Mouse (Mus musculus): Measurements from ENCODE around the gene Slc17a9.

The Slc17a9 gene

GRCm38 (mm10) chr2:180724585-180725413 is at the start of gene Slc17a9:
Slc17a9 (plus strand) TSS chr2:180725263.
- no peak for DNase-seq (ENCODE audit: low read depth, low spot score)

- no peak for DNase-seq (ENCODE audit: low read depth, low spot score)
Observed at GRCm38 (mm10) chr2:180676706-180677105, 48.4 kb upstream of the Slc17a9 start.

DNA sequence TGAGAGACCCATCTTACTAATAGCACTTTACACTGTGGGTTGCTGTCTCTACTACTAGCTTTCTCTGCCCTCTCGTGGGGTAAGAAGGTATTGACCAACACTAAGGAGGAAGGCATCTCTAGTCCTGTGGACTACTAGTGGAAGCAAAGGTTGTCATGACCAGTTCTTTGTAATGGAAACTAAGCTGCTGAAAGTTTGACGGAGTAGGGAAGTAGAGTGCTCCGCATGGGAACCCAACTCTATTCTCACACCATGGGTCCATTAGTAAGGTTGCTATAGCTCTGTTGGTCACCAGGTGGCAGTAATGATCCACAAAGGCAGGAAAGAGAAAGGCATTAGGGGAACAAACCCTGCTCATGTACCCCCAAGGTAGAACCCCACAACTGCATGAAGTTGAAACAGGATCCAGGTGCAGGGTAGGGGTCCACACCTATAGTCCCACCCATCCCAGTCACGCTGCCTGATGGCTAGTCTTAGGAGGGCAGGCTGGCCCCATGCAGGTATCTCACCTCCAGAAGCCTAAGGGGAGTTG is 46.4 kb upstream of the Slc17a9 start:
- DNase-seq (ENCODE audit: low read depth, low spot score): no peak

GRCm38 (mm10) chr2:180681225-180681624 is 43.8 kb upstream of the Slc17a9 start:
- no peak for DNase-seq (ENCODE audit: low read depth, low spot score)

GRCm38 (mm10) chr2:180683524-180683923 is 41.5 kb upstream of the Slc17a9 start:
- no peak for DNase-seq (ENCODE audit: low read depth, low spot score)

- DNase-seq (ENCODE audit: low read depth, low spot score): no peak
Observed at GRCm38 (mm10) chr2:180684031-180684430, 41.0 kb upstream of the Slc17a9 start.

DNA sequence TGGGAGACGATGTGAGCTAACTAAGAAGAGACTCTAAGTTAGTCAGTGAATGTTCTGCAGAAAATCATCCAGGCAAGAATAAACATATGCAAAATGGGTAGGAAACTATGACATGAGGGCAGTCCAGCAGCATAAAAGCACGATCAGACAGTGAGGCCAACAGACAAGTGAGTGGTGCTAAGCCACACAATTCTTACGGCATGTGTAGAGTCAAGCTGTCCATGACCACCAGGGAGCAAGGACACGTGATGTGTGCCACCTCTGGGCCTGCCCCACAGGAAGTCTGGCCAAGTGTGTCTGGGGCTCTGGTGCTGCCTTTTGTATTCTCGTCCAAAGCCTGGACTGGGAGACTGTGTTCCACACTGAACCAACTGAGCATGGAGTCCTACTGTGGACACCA is 35.2 kb upstream of the Slc17a9 start:
- no peak for DNase-seq (ENCODE audit: low read depth, low spot score)

GRCm38 (mm10) chr2:180692630-180693029 is 32.4 kb upstream of the Slc17a9 start:
- no peak for DNase-seq (ENCODE audit: low read depth, low spot score)

- DNase-seq (ENCODE audit: low read depth, low spot score): no peak
Observed at GRCm38 (mm10) chr2:180695176-180695575, 29.9 kb upstream of the Slc17a9 start.

- DNase-seq (ENCODE audit: low read depth, low spot score): no peak
Observed at GRCm38 (mm10) chr2:180700457-180700856, 24.6 kb upstream of the Slc17a9 start.

- no peak for DNase-seq (ENCODE audit: low read depth, low spot score)
Observed at GRCm38 (mm10) chr2:180701053-180701766, 23.9 kb upstream of the Slc17a9 start.

GRCm38 (mm10) chr2:180701767-180702621 is 23.1 kb upstream of the Slc17a9 start:
- DNase-seq (ENCODE audit: low read depth, low spot score): peak; percentile 87

DNA sequence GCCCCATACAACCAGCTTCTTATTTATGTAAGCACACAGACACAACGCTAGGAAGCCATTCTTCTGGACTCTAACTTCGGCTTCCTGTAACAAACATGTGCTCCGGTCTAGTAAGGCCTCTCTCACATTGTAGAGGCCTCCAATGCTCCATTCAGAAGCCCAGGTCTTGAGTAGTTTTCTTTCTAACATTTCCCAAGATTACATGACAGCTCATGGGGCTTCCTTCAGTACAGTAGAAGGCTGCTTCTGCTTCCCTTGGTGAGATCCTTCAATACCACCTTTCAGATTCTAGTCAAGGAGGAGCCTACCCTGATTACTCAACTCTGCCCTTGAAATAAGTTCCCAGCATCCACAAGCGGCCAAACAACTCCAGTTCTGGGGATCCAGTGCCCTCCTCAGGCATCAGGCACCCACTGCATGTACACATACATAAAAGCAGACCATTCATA is 22.3 kb upstream of the Slc17a9 start:
- DNase-seq (ENCODE audit: low read depth, low spot score): no peak

- no peak for DNase-seq (ENCODE audit: low read depth, low spot score)
Observed at GRCm38 (mm10) chr2:180703175-180703574, 21.9 kb upstream of the Slc17a9 start.

- no peak for DNase-seq (ENCODE audit: low read depth, low spot score)
Observed at GRCm38 (mm10) chr2:180703645-180704359, 21.3 kb upstream of the Slc17a9 start.

DNA sequence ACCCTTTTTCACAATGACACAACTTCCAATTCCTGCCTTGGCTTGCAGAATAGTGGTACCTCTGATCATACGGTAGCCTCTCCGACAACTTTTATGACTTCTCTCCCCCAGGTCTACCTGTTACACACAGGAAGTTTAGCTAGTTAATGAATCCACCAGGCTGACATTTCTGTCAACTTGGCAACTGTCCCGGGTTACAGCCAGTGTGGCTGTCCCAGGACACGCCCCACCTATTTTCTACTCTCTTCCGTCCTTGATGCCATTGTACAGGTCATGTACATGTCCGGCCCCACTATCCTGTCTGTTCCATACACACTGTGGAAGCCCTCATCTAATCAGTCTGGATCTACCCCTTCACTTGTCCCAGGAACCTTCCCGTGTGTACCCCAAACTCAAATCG is 20.5 kb upstream of the Slc17a9 start:
- no peak for DNase-seq (ENCODE audit: low read depth, low spot score)

DNA sequence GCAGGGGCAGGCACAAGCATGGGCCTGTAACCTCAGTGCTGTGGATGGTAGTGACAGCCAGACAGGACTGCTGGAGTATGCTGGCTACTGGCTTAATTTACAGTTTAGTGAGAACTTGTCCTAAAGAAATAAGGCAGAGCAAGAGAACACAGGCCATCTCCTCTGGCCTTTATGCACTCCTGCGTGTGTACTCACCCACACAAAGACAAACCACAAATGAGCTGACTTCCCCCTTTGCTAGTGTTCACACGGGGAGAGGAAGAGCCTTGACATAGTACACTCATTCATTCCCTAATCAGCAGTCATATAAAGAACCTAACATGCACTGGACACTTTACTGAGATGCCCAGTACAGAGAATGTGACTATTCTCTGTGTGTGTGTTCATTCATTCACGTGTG is 20.0 kb upstream of the Slc17a9 start:
- no peak for DNase-seq (ENCODE audit: low read depth, low spot score)

GRCm38 (mm10) chr2:180705975-180706374 is 19.1 kb upstream of the Slc17a9 start:
- no peak for DNase-seq (ENCODE audit: low read depth, low spot score)

DNA sequence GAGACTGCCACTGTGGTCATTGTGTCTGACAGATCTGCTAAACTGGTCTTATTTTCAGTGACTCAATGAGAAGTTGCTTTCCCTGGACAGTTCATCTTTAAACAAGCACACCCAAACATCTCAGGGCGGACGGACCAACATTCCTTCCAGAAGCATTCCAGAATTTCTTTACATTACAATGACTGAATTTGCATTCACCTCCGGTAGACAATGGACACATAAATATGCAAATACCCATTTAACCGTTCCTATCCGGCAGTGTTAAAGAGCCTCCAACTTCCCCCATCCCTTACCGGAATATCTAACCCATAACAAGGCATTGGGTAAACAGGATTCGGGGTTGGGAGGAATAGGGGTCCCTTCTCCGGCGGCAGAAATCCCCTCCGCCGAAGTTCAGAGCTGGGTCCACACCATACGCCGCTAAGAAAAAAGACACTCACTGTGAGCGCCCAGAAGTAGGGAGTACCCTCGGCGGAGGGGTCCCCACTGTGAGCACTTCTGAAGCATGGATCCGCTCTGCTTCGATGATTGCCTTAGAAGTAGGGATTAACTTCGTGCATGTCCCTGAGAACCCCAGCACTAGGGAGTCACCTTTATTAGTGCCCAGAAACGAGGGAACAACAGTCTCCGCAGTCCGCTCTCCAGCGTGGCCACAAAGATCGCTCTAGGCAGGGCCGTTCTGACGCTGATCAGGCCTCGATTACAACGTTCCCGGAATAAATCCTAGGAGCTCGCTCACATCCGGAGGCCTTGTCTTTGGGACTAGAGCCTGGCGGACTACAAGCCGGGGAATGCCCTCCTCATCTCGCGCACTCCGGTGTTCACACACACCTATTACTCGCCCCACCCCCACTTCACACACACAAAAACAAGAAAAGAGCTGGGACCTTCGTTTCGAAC is 15.8 kb upstream of the Slc17a9 start:
- DNase-seq (ENCODE audit: low read depth, low spot score): no peak

DNA sequence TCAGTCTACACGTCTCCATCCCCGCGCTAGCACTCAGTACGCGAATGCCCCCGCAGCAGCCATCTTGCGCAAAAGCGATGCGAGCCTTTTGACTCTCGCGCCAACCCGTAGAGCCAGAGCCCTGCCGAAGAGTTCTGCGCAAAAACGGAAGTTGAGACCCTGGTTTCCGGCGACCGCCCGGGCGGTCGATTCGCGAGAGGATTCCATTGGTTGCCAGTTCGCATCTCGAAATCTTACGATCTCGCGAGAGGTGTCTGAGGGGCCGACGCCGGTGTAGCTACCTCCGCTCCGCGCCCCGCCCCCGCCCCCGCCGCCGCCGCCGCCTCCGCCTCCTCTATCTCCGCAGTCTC is 15.2 kb upstream of the Slc17a9 start, which contains the start of the genes Dido1 and Gid8:
Gene Dido1, minus strand, starts transcription at position 77 of the 350 bp plus-strand sequence.
Gene Gid8, plus strand, starts transcription at position 195 of the 350 bp plus-strand sequence.
- DNase-seq (ENCODE audit: low read depth, low spot score): peak; percentile 96

All from brain, embryonic 18.5 days (tissue).